Mouse (Mus musculus): Measurements from ENCODE around the gene Ccdc107. TPM values are rescaled to one million over a fixed set of nuclear protein-coding genes. Genes with fewer than 3 reads are reported as not detected.

The Ccdc107 gene
- polyA plus RNA-seq, 1 experiment from 2014 or later, result 130 TPM

DNA sequence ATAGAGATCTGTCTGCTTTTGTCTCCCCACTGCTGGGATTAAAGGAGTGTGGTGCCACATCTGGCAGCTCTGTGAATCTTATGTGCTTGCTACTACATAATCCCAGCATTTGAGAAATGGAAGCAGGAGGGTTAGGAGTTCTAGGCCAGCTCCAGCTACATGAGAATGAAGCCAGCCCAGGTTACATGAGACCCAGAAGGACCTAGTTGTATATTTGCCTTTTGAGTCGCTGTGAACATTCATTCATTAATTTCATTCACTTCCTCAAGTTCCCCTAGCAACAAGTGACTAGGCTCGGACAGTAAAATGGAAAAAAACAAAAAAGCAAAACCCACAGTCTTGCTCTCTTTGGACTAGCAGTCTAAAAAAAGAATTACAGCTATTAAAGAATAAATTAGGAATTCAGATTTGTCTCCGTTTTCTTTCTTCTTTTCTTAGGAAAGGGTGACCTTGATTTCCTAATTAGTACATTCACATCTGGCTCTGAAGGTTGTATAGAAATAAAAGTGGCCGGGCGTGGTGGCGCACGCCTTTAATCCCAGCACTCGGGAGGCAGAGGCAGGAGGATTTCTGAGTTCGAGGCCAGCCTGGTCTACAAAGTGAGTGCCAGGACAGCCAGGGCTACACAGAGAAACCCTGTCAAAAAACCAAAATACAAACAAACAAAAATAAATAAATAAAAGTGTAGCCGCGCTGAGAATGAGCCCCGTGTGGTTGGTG, 439 bp upstream of the Ccdc107 start:
- WGBS, result 48% methylated on average over 12 of the region's 12 CpGs
- Histone ChIP-seq H3K9ac (replicated peaks; ENCODE audit: low read depth, low read length) (no peak overlapping the region), H3K36me3 (ENCODE audit: control insufficient read depth, insufficient read depth, low read length) (peaks cover 17% of the 10 kb centered on the region), H3K4me3 (ENCODE audit: low read depth, low read length) (peak overlapping the region; percentile 79; the same call in 1 of the 2 replicates), H3K27ac (ENCODE audit: low read length) (peak overlapping the region; percentile 81), H3K9me3 (ENCODE audit: control insufficient read depth, low read depth, low read length) (no peaks in the 10 kb centered on the region), H3K27me3 (ENCODE audit: control insufficient read depth, insufficient read depth, low read length) (no peaks in the 10 kb centered on the region), H3K4me2 (replicated peaks; ENCODE audit: low read depth, low read length) (peak overlapping the region; percentile 32), H3K4me1 (ENCODE audit: control insufficient read depth, insufficient read depth, low read length) (peaks cover 16% of the 10 kb centered on the region)
- no peak for ATAC-seq (ENCODE audit: insufficient number of reproducible peaks, insufficient read depth, low FRiP score, low read depth)

DNA sequence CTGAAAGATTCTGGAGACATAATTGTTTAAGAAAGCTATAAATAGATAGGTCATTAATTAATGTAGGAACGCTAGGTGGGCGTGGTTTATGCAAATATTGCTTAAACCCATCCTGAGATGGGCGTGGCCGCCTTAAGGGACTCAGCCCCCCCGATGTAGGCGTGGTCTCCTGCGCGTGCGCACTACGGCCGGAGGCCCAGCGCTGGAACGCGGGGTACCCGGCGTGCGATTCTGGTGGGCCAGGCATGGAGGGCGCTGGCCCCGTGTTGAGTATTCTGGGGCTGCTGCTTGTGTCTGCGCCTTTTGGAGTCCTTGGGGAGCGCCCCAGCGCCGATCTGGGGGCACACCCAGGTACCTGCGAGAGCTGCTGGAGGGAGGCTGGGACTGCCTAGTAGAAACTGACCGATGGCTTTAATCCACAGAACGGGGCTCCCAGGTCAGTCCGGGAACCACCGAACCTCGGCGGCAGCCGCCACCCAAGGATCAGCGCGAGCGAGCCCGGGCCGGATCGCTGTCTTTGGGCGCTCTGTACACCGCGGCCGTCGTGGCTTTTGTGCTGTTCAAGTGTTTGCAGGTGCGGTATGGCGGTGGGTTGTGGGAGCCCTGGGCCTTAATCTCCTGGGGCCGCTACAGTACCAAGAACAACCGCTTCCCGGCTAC, 616 bp downstream of the Ccdc107 start:
- H3K4me1 ChIP-seq (ENCODE audit: control insufficient read depth, insufficient read depth, low read length), result peaks cover 25% of the 10 kb centered on the region
- WGBS, result under 1% methylated on average over 47 of the region's 47 CpGs
- no peaks in the 10 kb centered on the region for H3K27me3 ChIP-seq (ENCODE audit: control insufficient read depth, insufficient read depth, low read length)
- no peaks in the 10 kb centered on the region for H3K9me3 ChIP-seq (ENCODE audit: control insufficient read depth, low read depth, low read length)
- ATAC-seq (ENCODE audit: insufficient number of reproducible peaks, insufficient read depth, low FRiP score, low read depth), result peak; percentile 89
- peak overlapping the region; percentile 81 for H3K27ac ChIP-seq (ENCODE audit: low read length)
- peaks cover 19% of the 10 kb centered on the region for H3K36me3 ChIP-seq (ENCODE audit: control insufficient read depth, insufficient read depth, low read length)
- H3K4me2 ChIP-seq (replicated peaks; ENCODE audit: low read depth, low read length), result peak overlapping the region; percentile 72
- peak overlapping the region; percentile 62 for H3K9ac ChIP-seq (replicated peaks; ENCODE audit: low read depth, low read length)
- peak overlapping the region; percentile 79 for H3K4me3 ChIP-seq (ENCODE audit: low read depth, low read length)

DNA sequence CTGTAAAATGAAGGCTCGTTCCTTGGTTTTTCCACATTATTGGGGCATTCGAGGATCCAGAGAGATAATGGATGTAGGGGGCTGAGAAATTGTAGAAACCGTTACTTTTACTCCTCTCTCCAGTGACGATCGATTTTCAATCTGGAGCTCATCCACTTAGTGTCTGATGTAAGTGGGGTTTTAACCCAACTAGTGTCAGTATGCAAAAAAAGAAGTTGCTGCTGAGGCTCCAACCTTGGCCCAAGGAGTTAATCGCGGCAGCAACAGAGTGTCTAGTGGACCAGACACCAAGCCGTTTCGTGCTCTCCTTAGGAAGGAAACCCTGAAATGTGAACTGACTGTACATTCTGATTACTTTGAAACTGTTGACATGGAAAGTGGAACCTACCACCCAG, 1.1 kb downstream of the Ccdc107 start:
- 1% methylated on average over 9 of the region's 9 CpGs for WGBS
- Histone ChIP-seq H3K9me3 (ENCODE audit: control insufficient read depth, low read depth, low read length) (no peaks in the 10 kb centered on the region), H3K4me2 (replicated peaks; ENCODE audit: low read depth, low read length) (peak overlapping the region; percentile 72), H3K4me1 (ENCODE audit: control insufficient read depth, insufficient read depth, low read length) (peaks cover 30% of the 10 kb centered on the region), H3K9ac (replicated peaks; ENCODE audit: low read depth, low read length) (peak overlapping the region; percentile 62), H3K27me3 (ENCODE audit: control insufficient read depth, insufficient read depth, low read length) (no peaks in the 10 kb centered on the region), H3K27ac (ENCODE audit: low read length) (peak overlapping the region; percentile 81), H3K36me3 (ENCODE audit: control insufficient read depth, insufficient read depth, low read length) (peaks cover 19% of the 10 kb centered on the region), H3K4me3 (ENCODE audit: low read depth, low read length) (peak overlapping the region; percentile 79)
- ATAC-seq (ENCODE audit: insufficient number of reproducible peaks, insufficient read depth, low FRiP score, low read depth), result no peak

DNA sequence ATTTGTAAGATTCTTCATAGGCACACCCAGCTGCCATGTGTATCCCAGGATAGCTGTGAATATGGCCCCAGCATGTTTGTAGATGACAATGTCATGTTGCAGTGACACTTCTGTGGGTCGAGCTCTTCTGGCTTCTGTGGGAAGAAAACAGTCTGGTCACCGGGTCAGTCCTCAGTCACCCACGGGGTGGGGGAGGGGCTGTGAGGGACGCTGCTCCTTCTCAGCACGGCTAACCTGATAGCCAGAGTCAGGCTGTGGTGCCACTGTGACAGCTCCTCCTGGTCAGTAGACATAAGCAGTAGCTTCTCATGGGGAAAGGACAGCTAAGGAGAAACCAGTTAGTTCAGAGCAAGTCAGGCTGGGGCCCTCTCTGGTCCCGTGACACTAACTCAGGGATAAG, 3.9 kb downstream of the Ccdc107 start:
- Histone ChIP-seq H3K4me3 (ENCODE audit: low read depth, low read length) (no peak overlapping the region), H3K9me3 (ENCODE audit: control insufficient read depth, low read depth, low read length) (no peaks in the 10 kb centered on the region), H3K27me3 (ENCODE audit: control insufficient read depth, insufficient read depth, low read length) (no peaks in the 10 kb centered on the region), H3K4me2 (replicated peaks; ENCODE audit: low read depth, low read length) (no peak overlapping the region), H3K27ac (ENCODE audit: low read length) (peak overlapping the region; percentile 58; the same call in 1 of the 2 replicates), H3K9ac (replicated peaks; ENCODE audit: low read depth, low read length) (no peak overlapping the region), H3K36me3 (ENCODE audit: control insufficient read depth, insufficient read depth, low read length) (peaks cover 19% of the 10 kb centered on the region), H3K4me1 (ENCODE audit: control insufficient read depth, insufficient read depth, low read length) (peaks cover 32% of the 10 kb centered on the region)
- 64% methylated on average over 6 of the region's 6 CpGs for WGBS
- ATAC-seq (ENCODE audit: insufficient number of reproducible peaks, insufficient read depth, low FRiP score, low read depth), result no peak

DNA sequence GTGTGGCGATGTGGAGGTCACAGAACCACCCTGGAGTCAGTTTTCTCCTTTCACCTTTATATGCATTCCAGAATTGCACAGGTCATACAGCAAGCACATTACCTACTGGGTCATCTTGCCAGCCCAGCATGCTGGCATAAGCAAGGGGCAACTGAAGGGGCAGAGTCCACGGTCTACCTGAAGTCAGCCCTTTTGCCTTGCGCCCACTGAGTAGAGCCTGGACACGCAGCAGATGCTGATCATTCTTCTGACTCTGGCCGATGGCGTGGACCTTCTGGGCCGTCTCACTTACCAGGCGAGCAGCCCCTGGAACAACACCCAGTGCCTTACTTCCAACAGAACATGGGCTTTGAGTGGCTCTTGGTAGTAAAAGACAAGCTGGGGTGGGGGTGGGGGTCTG, 4.7 kb downstream of the Ccdc107 start:
- Histone ChIP-seq H3K9me3 (ENCODE audit: control insufficient read depth, low read depth, low read length) (no peaks in the 10 kb centered on the region), H3K4me3 (ENCODE audit: low read depth, low read length) (peak overlapping the region; percentile 49; the same call in 1 of the 2 replicates), H3K27me3 (ENCODE audit: control insufficient read depth, insufficient read depth, low read length) (no peaks in the 10 kb centered on the region), H3K9ac (replicated peaks; ENCODE audit: low read depth, low read length) (no peak overlapping the region), H3K4me2 (replicated peaks; ENCODE audit: low read depth, low read length) (no peak overlapping the region), H3K27ac (ENCODE audit: low read length) (no peak overlapping the region), H3K36me3 (ENCODE audit: control insufficient read depth, insufficient read depth, low read length) (peaks cover 19% of the 10 kb centered on the region), H3K4me1 (ENCODE audit: control insufficient read depth, insufficient read depth, low read length) (peaks cover 32% of the 10 kb centered on the region)
- no peak for ATAC-seq (ENCODE audit: insufficient number of reproducible peaks, insufficient read depth, low FRiP score, low read depth)
- 90% methylated on average over 8 of the region's 8 CpGs for WGBS

DNA sequence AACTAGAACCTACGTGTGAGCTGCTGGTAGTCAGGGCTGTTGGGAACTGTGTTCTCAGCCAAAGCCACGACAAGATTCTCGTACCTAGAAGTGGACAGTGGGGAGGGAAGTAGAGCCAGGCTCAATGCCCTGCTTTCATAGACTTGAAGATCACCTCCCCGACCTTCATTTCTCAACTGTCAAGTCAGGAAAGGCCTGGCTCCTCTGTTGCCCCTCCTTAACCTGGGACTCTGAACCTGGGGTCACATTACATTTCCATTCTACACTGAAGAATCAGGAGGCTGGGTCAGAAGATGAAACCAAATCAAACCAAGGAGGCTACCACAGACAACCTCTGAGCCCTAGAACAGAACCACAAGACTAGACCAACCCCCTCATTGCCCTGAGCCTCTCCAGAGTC, 5.2 kb downstream of the Ccdc107 start:
- Histone ChIP-seq H3K4me2 (replicated peaks; ENCODE audit: low read depth, low read length) (peak overlapping the region; percentile 67), H3K9me3 (ENCODE audit: control insufficient read depth, low read depth, low read length) (no peaks in the 10 kb centered on the region), H3K4me1 (ENCODE audit: control insufficient read depth, insufficient read depth, low read length) (peaks cover 32% of the 10 kb centered on the region), H3K27ac (ENCODE audit: low read length) (no peak overlapping the region), H3K4me3 (ENCODE audit: low read depth, low read length) (peak overlapping the region; percentile 49), H3K9ac (replicated peaks; ENCODE audit: low read depth, low read length) (0 out of 2 replicates have a peak overlapping the region, but pooled peaks have one; percentile 15), H3K27me3 (ENCODE audit: control insufficient read depth, insufficient read depth, low read length) (no peaks in the 10 kb centered on the region), H3K36me3 (ENCODE audit: control insufficient read depth, insufficient read depth, low read length) (peaks cover 19% of the 10 kb centered on the region)
- ATAC-seq (ENCODE audit: insufficient number of reproducible peaks, insufficient read depth, low FRiP score, low read depth), result no peak
- 52% methylated on average over 4 of the region's 4 CpGs for WGBS

DNA sequence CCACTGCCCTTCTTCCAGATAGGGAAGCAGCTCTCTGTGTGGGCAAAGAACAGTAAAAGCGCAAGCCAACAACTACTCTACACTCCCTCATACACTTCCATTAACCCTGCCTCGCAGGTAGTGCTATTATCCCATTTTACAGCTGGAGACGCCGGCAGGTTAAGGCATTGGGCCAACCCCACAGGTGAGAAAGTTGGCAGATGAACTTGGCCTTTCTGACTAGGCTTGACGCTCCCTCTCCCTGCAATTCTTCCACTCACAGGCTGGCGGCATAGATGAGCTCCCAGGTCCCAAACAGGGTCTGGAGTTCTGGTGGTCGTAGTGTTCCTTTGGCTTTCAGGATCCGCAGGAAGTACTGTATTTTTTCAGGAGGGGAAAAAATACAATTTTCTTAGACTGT, 6.3 kb downstream of the Ccdc107 start:
- H3K9ac ChIP-seq (replicated peaks; ENCODE audit: low read depth, low read length), result peak overlapping the region; percentile 70
- peak overlapping the region; percentile 67 for H3K4me2 ChIP-seq (replicated peaks; ENCODE audit: low read depth, low read length)
- peaks cover 30% of the 10 kb centered on the region for H3K4me1 ChIP-seq (ENCODE audit: control insufficient read depth, insufficient read depth, low read length)
- no peak overlapping the region for H3K27ac ChIP-seq (ENCODE audit: low read length)
- H3K9me3 ChIP-seq (ENCODE audit: control insufficient read depth, low read depth, low read length), result no peaks in the 10 kb centered on the region
- H3K36me3 ChIP-seq (ENCODE audit: control insufficient read depth, insufficient read depth, low read length), result peaks cover 19% of the 10 kb centered on the region
- no peak; the same call in 1 of the 2 replicates for ATAC-seq (ENCODE audit: insufficient number of reproducible peaks, insufficient read depth, low FRiP score, low read depth)
- peak overlapping the region; percentile 49 for H3K4me3 ChIP-seq (ENCODE audit: low read depth, low read length)
- WGBS, result 16% methylated on average over 8 of the region's 8 CpGs
- H3K27me3 ChIP-seq (ENCODE audit: control insufficient read depth, insufficient read depth, low read length), result no peaks in the 10 kb centered on the region

DNA sequence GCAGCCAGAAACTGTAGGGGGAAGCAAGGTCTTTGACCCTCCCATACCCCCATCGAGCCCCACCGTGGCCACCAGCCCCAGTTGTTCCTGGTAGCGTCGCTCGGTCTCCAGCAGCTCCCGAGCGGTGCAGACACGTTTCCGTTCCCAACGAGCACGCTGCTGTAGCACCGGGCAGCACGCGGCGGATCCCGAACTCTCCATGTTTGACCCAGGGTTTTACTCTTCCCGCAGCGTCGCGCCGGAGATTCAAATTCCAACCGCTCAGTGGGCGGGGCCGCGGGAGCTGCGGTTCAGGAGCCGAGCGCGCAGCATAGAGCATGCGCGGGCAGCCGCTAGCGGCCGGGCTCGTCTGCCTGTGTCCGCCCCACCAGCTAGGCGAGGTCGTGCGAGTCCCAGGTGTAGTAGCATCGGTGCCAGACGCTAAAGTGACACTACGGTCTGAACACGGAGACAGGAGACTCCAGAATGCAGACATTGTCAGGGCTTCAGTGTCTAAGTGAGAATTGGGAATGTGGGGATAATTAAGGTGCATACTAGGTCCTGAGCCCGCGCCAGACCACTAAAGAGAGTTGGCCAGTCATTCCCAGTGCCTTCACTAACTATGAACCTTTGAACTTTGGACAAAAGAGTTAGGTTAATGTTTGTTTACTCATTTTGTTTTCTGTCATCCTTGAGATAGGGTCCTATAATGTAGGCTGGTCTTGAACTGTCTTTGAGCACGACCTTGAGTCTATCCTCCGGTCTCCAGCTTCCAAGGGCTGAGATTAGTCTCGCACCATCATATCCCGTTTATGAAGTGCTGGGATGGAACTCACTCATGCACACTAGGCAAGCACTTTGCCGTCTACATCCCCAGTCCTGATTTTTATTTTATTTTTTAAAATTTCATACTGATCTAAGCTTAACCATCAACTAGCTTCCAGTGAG, 7.0 kb downstream of the Ccdc107 start, which contains the start of gene Arhgef39:
Arhgef39 (minus strand) TSS at position 289 of the 927 bp plus-strand sequence.
- Histone ChIP-seq H3K27ac (ENCODE audit: low read length) (peak within 1 kb of the TSS; percentile 4; the same call in 1 of the 2 replicates), H3K27me3 (ENCODE audit: control insufficient read depth, insufficient read depth, low read length) (no peaks in the 10 kb centered on the region), H3K36me3 (ENCODE audit: control insufficient read depth, insufficient read depth, low read length) (peaks cover 19% of the 10 kb centered on the region), H3K9ac (replicated peaks; ENCODE audit: low read depth, low read length) (peak within 1 kb of the TSS; percentile 70), H3K4me1 (ENCODE audit: control insufficient read depth, insufficient read depth, low read length) (peaks cover 26% of the 10 kb centered on the region), H3K4me2 (replicated peaks; ENCODE audit: low read depth, low read length) (peak within 1 kb of the TSS; percentile 67), H3K9me3 (ENCODE audit: control insufficient read depth, low read depth, low read length) (no peaks in the 10 kb centered on the region), H3K4me3 (ENCODE audit: low read depth, low read length) (peak within 1 kb of the TSS; percentile 49)
- WGBS, result 8% methylated on average over 50 of the region's 50 CpGs
- peak; percentile 92 for ATAC-seq (ENCODE audit: insufficient number of reproducible peaks, insufficient read depth, low FRiP score, low read depth)

All from stomach, embryonic 14.5 days (tissue).